Mouse (Mus musculus): ENCODE results near the gene Slc31a1. TPM values are rescaled to one million over a fixed set of nuclear protein-coding genes. Genes with fewer than 3 reads are reported as not detected.

Gene Slc31a1
- polyA plus RNA-seq, 1 experiment from 2014 or later = 127 TPM

- Histone ChIP-seq H3K9me3 (ENCODE audit: control insufficient read depth, low read length) (no peaks in the 10 kb centered on the region), H3K36me3 (ENCODE audit: control insufficient read depth, insufficient read depth, low read length) (peaks cover 14% of the 10 kb centered on the region; the same call in 1 of the 2 replicates), H3K4me2 (ENCODE audit: low read depth, low read length) (no peak overlapping the region), H3K4me3 (ENCODE audit: low read length) (no peak overlapping the region), H3K27me3 (replicated peaks; ENCODE audit: control insufficient read depth, insufficient read depth, low read length) (no peaks in the 10 kb centered on the region), H3K27ac (ENCODE audit: low read length) (no peak overlapping the region), H3K9ac (ENCODE audit: low read depth, low read length) (no peak overlapping the region), H3K4me1 (ENCODE audit: control insufficient read depth, insufficient read depth, low read length) (no peaks in the 10 kb centered on the region)
- WGBS = 75% methylated on average over 5 of the region's 5 CpGs
- no peak for ATAC-seq
Observed at GRCm38 (mm10) chr4:62331977-62332376, 28.6 kb upstream of the Slc31a1 start.

GRCm38 (mm10) chr4:62338536-62338935 lies 22.0 kb upstream of the Slc31a1 start:
- 88% methylated on average over 5 of the region's 5 CpGs for WGBS
- no peaks in the 10 kb centered on the region for H3K27me3 ChIP-seq (replicated peaks; ENCODE audit: control insufficient read depth, insufficient read depth, low read length)
- no peak overlapping the region for H3K27ac ChIP-seq (ENCODE audit: low read length)
- peaks cover 14% of the 10 kb centered on the region for H3K36me3 ChIP-seq (ENCODE audit: control insufficient read depth, insufficient read depth, low read length)
- ATAC-seq = no peak
- H3K9ac ChIP-seq (ENCODE audit: low read depth, low read length) = no peak overlapping the region
- H3K9me3 ChIP-seq (ENCODE audit: control insufficient read depth, low read length) = no peaks in the 10 kb centered on the region
- no peak overlapping the region for H3K4me3 ChIP-seq (ENCODE audit: low read length)
- no peak overlapping the region for H3K4me2 ChIP-seq (ENCODE audit: low read depth, low read length)
- no peaks in the 10 kb centered on the region for H3K4me1 ChIP-seq (ENCODE audit: control insufficient read depth, insufficient read depth, low read length)

- peaks cover 4% of the 10 kb centered on the region for H3K36me3 ChIP-seq (ENCODE audit: control insufficient read depth, insufficient read depth, low read length)
Observed at GRCm38 (mm10) chr4:62344000-62344399, 16.5 kb upstream of the Slc31a1 start.

GRCm38 (mm10) chr4:62345827-62346226 lies 14.7 kb upstream of the Slc31a1 start:
- H3K27me3 ChIP-seq (replicated peaks; ENCODE audit: control insufficient read depth, insufficient read depth, low read length) = no peaks in the 10 kb centered on the region
- H3K4me2 ChIP-seq (ENCODE audit: low read depth, low read length) = no peak overlapping the region
- peaks cover 3% of the 10 kb centered on the region for H3K4me1 ChIP-seq (ENCODE audit: control insufficient read depth, insufficient read depth, low read length)
- H3K36me3 ChIP-seq (ENCODE audit: control insufficient read depth, insufficient read depth, low read length) = peaks cover 4% of the 10 kb centered on the region
- no peak overlapping the region for H3K4me3 ChIP-seq (ENCODE audit: low read length)
- H3K27ac ChIP-seq (ENCODE audit: low read length) = no peak overlapping the region
- H3K9ac ChIP-seq (ENCODE audit: low read depth, low read length) = no peak overlapping the region
- WGBS = 88% methylated on average over 4 of the region's 4 CpGs
- no peaks in the 10 kb centered on the region for H3K9me3 ChIP-seq (ENCODE audit: control insufficient read depth, low read length)
- no peak for ATAC-seq

More at GRCm38 (mm10) chr4:62344000-62344399, 16.5 kb upstream of the Slc31a1 start:
- no peak for ATAC-seq
- no peaks in the 10 kb centered on the region for H3K27me3 ChIP-seq (replicated peaks; ENCODE audit: control insufficient read depth, insufficient read depth, low read length)
- peaks cover 3% of the 10 kb centered on the region for H3K4me1 ChIP-seq (ENCODE audit: control insufficient read depth, insufficient read depth, low read length)
- no peak overlapping the region for H3K4me3 ChIP-seq (ENCODE audit: low read length)
- H3K4me2 ChIP-seq (ENCODE audit: low read depth, low read length) = no peak overlapping the region
- no peak overlapping the region for H3K27ac ChIP-seq (ENCODE audit: low read length)
- H3K9me3 ChIP-seq (ENCODE audit: control insufficient read depth, low read length) = no peaks in the 10 kb centered on the region
- H3K9ac ChIP-seq (ENCODE audit: low read depth, low read length) = no peak overlapping the region
- 84% methylated on average over 1 of the region's 1 CpGs for WGBS

- Histone ChIP-seq H3K9ac (ENCODE audit: low read depth, low read length) (no peak overlapping the region), H3K4me3 (ENCODE audit: low read length) (no peak overlapping the region), H3K36me3 (ENCODE audit: control insufficient read depth, insufficient read depth, low read length) (peaks cover 2% of the 10 kb centered on the region; the same call in 1 of the 2 replicates), H3K4me2 (ENCODE audit: low read depth, low read length) (no peak overlapping the region), H3K9me3 (ENCODE audit: control insufficient read depth, low read length) (no peaks in the 10 kb centered on the region), H3K27me3 (replicated peaks; ENCODE audit: control insufficient read depth, insufficient read depth, low read length) (no peaks in the 10 kb centered on the region), H3K4me1 (ENCODE audit: control insufficient read depth, insufficient read depth, low read length) (peaks cover 3% of the 10 kb centered on the region), H3K27ac (ENCODE audit: low read length) (peak overlapping the region; percentile 63; the same call in 1 of the 2 replicates)
- 48% methylated on average over 9 of the region's 9 CpGs for WGBS
- peak; percentile 44 for ATAC-seq
Observed at GRCm38 (mm10) chr4:62347605-62348328, 12.8 kb upstream of the Slc31a1 start.

- Histone ChIP-seq H3K36me3 (ENCODE audit: control insufficient read depth, insufficient read depth, low read length) (peaks cover 2% of the 10 kb centered on the region; the same call in 1 of the 2 replicates), H3K27ac (ENCODE audit: low read length) (peak overlapping the region; percentile 63), H3K4me1 (ENCODE audit: control insufficient read depth, insufficient read depth, low read length) (peaks cover 3% of the 10 kb centered on the region), H3K9me3 (ENCODE audit: control insufficient read depth, low read length) (no peaks in the 10 kb centered on the region), H3K27me3 (replicated peaks; ENCODE audit: control insufficient read depth, insufficient read depth, low read length) (no peaks in the 10 kb centered on the region), H3K4me2 (ENCODE audit: low read depth, low read length) (no peak overlapping the region), H3K4me3 (ENCODE audit: low read length) (no peak overlapping the region), H3K9ac (ENCODE audit: low read depth, low read length) (no peak overlapping the region)
- peak; percentile 64 for ATAC-seq
- WGBS = 35% methylated on average over 2 of the region's 2 CpGs
Observed at GRCm38 (mm10) chr4:62348329-62348705, 12.2 kb upstream of the Slc31a1 start.

GRCm38 (mm10) chr4:62349371-62349770 lies 11.2 kb upstream of the Slc31a1 start:
- H3K27me3 ChIP-seq (replicated peaks; ENCODE audit: control insufficient read depth, insufficient read depth, low read length) = no peaks in the 10 kb centered on the region
- H3K27ac ChIP-seq (ENCODE audit: low read length) = no peak overlapping the region
- ATAC-seq = no peak
- no peak overlapping the region for H3K4me2 ChIP-seq (ENCODE audit: low read depth, low read length)
- no peaks in the 10 kb centered on the region for H3K9me3 ChIP-seq (ENCODE audit: control insufficient read depth, low read length)
- peaks cover 2% of the 10 kb centered on the region; the same call in 1 of the 2 replicates for H3K36me3 ChIP-seq (ENCODE audit: control insufficient read depth, insufficient read depth, low read length)
- no peak overlapping the region for H3K4me3 ChIP-seq (ENCODE audit: low read length)
- H3K4me1 ChIP-seq (ENCODE audit: control insufficient read depth, insufficient read depth, low read length) = peaks cover 3% of the 10 kb centered on the region
- 94% methylated on average over 2 of the region's 2 CpGs for WGBS
- H3K9ac ChIP-seq (ENCODE audit: low read depth, low read length) = no peak overlapping the region

- H3K27me3 ChIP-seq (replicated peaks; ENCODE audit: control insufficient read depth, insufficient read depth, low read length) = no peaks in the 10 kb centered on the region
- H3K4me3 ChIP-seq (ENCODE audit: low read length) = no peak overlapping the region
- no peak overlapping the region for H3K27ac ChIP-seq (ENCODE audit: low read length)
- no peaks in the 10 kb centered on the region for H3K9me3 ChIP-seq (ENCODE audit: control insufficient read depth, low read length)
- ATAC-seq = no peak
- no peaks in the 10 kb centered on the region for H3K36me3 ChIP-seq (ENCODE audit: control insufficient read depth, insufficient read depth, low read length)
- peaks cover 5% of the 10 kb centered on the region; the same call in 1 of the 2 replicates for H3K4me1 ChIP-seq (ENCODE audit: control insufficient read depth, insufficient read depth, low read length)
- H3K4me2 ChIP-seq (ENCODE audit: low read depth, low read length) = no peak overlapping the region
- whole genome bisulfite sequencing = 82% methylated on average over 1 of the region's 1 CpGs
- H3K9ac ChIP-seq (ENCODE audit: low read depth, low read length) = no peak overlapping the region
Observed at GRCm38 (mm10) chr4:62357631-62358148, 2.8 kb upstream of the Slc31a1 start.

- H3K4me1 ChIP-seq (ENCODE audit: control insufficient read depth, insufficient read depth, low read length) = peaks cover 8% of the 10 kb centered on the region
- H3K27ac ChIP-seq (ENCODE audit: low read length) = peak overlapping the region; percentile 83; the same call in 1 of the 2 replicates
- ATAC-seq = no peak
- H3K9ac ChIP-seq (ENCODE audit: low read depth, low read length) = peak overlapping the region; percentile 81
- H3K27me3 ChIP-seq (replicated peaks; ENCODE audit: control insufficient read depth, insufficient read depth, low read length) = no peaks in the 10 kb centered on the region
- 37% methylated on average over 7 of the region's 7 CpGs for WGBS
- no peaks in the 10 kb centered on the region for H3K36me3 ChIP-seq (ENCODE audit: control insufficient read depth, insufficient read depth, low read length)
- peak overlapping the region; percentile 66 for H3K4me2 ChIP-seq (ENCODE audit: low read depth, low read length)
- peak overlapping the region; percentile 80 for H3K4me3 ChIP-seq (ENCODE audit: low read length)
- H3K9me3 ChIP-seq (ENCODE audit: control insufficient read depth, low read length) = no peaks in the 10 kb centered on the region
Observed at GRCm38 (mm10) chr4:62359256-62359775, 1.2 kb upstream of the Slc31a1 start.

All from intestine, embryonic 16.5 days (tissue).